Mouse (Mus musculus) thymus, postnatal 4 days (tissue): ENCODE data around the gene Rnf26.
"Not testable (repeated sequence)": the region's sequence is repeated elsewhere in the genome, so short reads cannot be mapped to it uniquely, and the experiment has no call there.

ENCODE experiments used
- DNase-seq: peaks from one replicate; pipeline ENCODE4 v3.0.0; 2021

Rnf26 gene

DNA sequence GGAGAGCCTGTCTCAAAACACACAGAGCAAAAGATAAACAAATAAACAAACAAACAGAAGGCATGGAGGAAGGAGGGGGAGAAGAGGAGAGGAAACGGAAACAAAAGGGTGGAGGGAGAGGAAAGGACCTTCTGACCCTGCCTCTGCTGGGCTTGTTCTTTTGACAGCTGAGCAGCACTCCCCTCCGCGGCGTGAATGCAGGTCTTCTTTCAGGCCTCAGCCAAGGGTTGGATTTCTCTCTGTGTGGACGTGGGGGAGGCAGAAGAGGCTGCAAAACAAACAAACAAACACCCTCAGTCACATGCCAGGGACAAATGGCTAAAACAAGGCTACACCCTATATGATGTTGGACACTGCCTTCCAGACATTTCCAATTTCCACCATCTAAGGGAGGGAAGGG is 11.7 kb upstream of the Rnf26 start:
- no peak for DNase-seq

GRCm38 (mm10) chr9:44124317-44124716 is 11.0 kb upstream of the Rnf26 start:
- DNase-seq: no peak

DNA sequence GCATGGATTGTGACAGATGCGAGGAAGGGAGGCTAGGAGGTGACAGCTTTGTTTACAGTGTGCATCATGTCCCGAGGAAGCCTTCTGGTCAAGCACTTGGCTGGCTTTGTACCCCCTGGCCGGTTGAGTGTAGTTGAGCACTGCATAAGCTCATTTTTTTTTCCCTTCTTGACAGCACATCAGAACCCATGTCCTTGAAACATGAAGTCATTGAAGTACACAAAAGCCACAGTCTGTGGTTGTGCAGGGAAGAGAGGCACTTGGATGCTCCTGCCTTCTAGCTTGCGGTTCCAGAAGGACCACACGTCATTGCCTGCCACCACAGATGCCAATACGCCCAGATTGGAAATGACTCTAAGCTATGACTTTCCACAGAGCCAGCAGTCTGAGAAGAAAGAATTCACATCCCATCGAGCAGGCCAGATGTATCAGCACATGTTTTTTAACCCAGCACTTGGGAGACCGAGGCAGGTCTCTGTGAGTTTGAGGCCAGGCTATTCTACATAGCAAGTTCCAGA is 6.7 kb upstream of the Rnf26 start:
- DNase-seq: no peak

DNA sequence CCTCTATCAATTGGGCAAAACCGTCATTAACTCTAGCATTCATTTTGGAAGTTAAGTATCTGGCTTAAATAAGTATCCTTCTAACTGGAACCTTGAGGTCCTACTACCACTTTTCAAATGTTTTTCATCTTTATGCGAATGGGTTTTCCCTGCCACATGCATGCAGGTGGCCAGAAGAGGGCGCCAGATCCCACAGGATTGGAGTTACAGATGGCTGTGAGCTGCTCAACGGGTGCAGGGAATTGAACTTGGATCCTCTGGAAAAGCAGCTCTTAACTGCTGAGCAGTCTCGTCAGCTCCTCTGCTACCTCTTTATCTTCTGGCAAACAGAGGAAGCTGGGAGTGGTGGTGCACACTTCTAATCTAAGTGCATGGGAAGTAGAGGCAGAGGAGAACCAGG is 5.7 kb upstream of the Rnf26 start:
- DNase-seq: peak; percentile 87

- DNase-seq: no peak
Observed at GRCm38 (mm10) chr9:44116182-44116581, 2.9 kb upstream of the Rnf26 start.

DNA sequence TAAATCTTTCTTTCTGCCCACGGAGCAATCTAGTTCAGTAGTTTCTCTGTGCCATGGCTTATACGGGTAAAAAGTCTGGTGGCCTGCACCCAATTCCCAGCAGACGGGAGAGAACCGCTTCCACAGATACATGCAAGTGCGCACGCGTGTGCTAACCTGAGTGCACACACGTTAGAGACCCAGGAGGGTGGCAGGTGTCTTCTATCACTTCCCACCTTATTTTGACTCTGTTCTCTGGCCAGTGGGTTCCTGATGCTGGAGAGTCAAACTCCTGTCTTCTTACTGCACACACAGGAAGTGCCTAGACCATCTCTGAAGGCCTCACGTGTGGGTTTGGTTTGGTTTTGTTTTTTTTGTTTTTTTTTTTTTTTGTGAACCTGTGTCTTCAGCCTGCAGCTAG is 2.3 kb upstream of the Rnf26 start:
- no peak for DNase-seq

DNA sequence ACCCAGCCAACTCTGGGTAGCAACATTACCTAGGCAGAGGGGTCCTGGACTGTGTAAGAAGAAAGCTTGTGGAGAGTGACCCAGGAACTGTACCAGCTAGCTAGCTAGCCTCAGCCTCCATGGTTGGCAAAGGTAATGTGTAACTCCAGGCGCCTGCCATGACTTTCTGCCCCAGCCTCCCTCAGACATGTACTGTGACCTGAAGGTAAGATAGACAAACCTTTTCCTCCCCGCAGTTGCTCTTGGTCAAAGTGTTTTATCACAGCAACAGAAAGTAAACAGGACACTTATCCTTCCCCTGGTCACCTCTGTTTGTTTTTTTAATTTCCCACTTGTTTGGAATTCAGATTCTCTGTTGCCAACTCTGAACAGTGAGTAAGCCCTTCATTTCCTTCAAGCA is 1.1 kb upstream of the Rnf26 start:
- DNase-seq: no peak

DNA sequence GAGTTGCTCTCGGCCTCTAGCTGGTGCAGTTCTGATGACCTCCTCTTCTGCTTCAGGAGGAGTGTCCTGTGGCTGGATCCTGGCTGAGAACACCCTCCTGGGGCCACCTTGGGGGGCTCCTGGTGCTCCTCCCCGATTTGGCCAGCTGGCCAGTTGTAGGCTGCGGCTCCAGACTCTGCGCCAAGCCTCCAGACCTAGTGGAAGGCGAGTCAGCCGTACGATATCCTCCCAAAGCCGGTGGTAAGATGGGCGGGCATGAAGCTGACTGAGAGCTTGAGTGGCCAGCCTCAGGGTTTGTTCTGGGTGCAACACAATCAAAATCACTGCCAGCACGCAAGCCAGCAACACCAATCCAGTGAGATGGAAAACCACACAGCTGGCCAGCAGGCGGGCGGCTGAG is 1.4 kb downstream of the Rnf26 start:
- not testable (repeated sequence) for DNase-seq

- peak; percentile 88 for DNase-seq
Observed at GRCm38 (mm10) chr9:44109360-44110095, 3.8 kb downstream of the Rnf26 start.

DNA sequence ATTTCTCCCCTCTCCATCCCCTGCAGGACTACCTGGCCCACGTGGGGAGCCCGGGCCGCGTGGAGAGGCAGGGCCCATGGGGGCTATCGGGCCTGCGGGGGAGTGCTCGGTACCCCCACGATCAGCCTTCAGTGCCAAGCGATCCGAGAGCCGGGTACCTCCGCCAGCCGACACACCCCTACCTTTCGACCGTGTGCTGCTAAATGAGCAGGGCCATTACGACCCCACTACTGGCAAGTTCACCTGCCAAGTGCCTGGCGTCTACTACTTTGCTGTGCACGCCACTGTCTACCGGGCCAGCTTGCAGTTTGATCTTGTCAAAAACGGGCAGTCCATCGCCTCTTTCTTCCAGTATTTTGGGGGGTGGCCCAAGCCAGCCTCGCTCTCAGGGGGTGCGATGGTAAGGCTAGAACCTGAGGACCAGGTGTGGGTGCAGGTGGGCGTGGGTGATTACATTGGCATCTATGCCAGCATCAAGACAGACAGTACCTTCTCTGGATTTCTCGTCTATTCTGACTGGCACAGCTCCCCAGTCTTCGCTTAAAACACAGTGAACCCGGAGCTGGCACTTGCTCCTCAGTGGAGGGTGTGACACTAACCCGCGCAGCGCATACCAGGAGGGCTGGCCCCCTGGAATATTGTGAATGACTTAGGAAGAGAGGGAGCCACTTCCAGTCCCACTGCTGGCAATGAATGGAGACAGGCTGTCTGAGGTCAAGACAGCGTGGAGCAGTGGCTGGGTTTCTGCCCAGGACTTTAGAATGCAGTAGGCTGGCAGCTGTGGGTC is 4.9 kb downstream of the Rnf26 start:
- DNase-seq: no peak

DNA sequence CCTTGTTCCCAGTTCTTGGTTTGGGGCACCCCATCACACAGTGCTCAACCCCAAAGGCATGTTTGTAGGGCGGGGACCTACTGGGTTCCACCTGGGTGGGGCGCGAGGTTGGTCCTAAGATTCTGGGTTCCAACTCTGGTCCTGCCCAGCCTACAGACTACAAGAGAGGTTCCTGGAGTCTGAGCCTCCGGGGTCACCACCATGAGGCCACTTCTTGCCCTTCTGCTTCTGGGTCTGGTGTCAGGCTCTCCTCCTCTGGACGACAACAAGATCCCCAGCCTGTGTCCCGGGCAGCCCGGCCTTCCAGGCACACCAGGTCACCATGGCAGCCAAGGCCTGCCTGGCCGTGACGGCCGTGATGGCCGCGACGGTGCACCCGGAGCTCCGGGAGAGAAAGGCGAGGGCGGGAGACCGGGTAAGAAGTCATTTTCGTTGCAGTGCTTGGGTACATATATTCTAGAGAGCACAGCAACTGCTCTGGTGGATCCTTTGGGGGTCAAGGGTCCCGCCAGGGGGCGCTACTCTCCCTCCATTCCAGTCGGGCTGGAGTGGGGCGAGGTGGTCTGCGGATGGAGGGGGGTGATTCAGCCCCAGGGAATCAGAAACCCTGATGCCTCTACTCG is 5.6 kb downstream of the Rnf26 start:
- DNase-seq: peak; percentile 64

DNA sequence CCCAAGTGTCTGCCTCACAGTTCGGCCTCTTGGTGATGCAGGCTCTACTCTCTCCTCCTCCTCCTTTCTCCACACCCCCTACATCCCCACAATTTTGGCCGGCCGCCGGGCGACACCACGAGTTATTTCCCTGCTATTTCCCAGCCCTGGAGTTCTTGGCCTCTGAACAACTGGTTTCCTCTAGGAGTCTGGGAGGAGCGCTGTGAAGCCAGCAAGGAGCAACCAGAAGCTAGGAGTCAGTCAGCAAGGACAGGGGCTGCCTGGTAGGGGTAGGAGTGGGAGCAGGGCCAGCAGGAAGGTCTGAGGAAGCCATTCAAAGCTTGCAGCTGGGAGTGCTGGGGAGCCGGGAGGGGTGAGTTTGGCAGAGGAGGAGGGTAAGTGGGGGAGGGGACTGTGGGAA is 6.2 kb downstream of the Rnf26 start, which contains the start of gene C1qtnf5:
TSS of gene C1qtnf5 (plus strand) at position 136 of the 400 bp plus-strand sequence.
- no peak for DNase-seq

GRCm38 (mm10) chr9:44106596-44106995 is 6.7 kb downstream of the Rnf26 start:
- DNase-seq: no peak

GRCm38 (mm10) chr9:44106182-44106581 is 7.1 kb downstream of the Rnf26 start:
- no peak for DNase-seq

- DNase-seq: no peak
Observed at GRCm38 (mm10) chr9:44105781-44106180, 7.5 kb downstream of the Rnf26 start.

GRCm38 (mm10) chr9:44104881-44105280 is 8.4 kb downstream of the Rnf26 start:
- no peak for DNase-seq

DNA sequence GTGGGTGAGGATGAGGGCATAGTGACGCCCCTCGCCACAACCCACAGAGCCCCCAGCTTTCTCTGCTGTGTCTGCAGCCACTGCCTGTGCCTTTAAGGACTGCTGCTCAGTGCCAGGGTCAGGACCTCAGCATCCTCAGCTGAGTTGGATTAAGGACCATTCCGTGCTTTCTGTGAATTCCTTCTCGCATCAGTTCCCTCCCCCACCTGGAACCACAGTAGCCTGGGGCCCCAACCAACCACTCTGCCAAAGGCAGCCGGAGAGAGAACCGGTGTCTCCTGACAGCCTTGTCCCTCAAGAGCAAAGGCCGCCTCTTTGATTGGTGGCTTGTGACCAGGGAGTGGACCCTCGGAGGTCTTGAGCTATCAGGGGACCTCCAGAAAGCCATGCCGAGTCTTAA is 11.8 kb downstream of the Rnf26 start, which contains the start of gene Mfrp:
TSS of gene Mfrp (plus strand) at position 240 of the 400 bp plus-strand sequence.
- DNase-seq: no peak

GRCm38 (mm10) chr9:44096536-44096935 is 16.8 kb downstream of the Rnf26 start:
- no peak for DNase-seq

DNA sequence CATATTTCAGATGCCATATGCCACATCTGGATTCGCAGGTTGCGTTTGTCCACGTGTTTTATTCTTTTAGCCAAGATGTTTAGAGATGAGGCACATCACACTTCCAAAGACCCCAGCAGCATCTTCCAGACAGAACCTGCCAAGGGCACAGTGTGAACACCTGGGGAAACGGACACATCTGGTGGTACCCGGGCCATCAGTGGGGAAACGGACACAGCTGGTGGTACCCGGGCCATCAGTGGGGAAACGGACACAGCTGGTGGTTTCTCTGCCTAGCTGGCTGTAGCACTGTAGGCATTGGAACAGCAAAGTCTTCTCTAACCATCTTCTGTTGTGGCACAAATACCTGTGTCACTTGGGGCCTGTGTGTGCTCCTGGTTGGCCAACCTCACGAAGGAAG is 17.5 kb downstream of the Rnf26 start:
- no peak for DNase-seq

GRCm38 (mm10) chr9:44094737-44095136 is 18.6 kb downstream of the Rnf26 start:
- DNase-seq: no peak

- peak; percentile 94 for DNase-seq
Observed at GRCm38 (mm10) chr9:44093612-44094503, 19.5 kb downstream of the Rnf26 start.

DNA sequence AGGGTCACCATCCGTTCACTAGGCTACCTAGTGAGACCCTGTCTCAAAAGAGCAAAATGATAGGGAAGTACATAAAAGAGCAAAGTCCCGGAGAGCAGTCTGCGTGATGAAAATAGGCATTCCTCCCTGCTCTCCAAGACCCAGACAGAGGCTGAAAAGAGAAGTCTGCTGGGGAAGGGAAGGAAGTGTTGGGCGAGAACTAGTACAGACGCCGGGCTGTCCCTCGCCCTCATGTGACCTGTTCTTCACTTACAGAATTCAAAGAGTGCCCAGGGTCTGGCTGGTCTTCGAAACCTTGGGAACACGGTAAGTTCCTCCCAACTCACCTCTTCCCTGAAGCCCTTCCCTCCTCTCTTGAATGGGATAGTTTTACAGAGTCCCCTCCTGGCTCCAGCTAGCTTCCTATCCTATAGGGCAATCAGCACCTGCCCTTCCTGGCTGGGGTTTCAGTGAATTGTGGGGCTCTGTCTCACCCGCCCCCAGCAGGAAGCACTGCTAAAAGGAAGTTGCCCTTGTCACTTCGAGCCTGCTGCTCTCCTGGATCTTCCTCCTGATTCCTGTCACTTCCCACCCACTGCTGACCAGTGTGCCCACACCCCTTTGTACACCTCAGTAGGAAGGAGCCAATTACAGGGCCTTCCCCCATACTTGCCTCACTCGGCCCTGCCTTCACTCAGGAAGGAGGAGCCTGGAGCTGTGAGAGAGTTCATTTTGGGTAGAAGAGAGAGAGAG is 24.3 kb downstream of the Rnf26 start:
- peak; percentile 59 for DNase-seq
